Mouse (Mus musculus) naive thymus-derived CD4-positive, alpha-beta T cell, adult 2 months (primary cell): ENCODE data around the gene Larp1b.
"Not testable (repeated sequence)": the region's sequence is repeated elsewhere in the genome, so short reads cannot be mapped to it uniquely, and the experiment has no call there.

ENCODE experiments used
- DNase-seq: peaks from one replicate; pipeline ENCODE4 v3.0.0-alpha.2; 2011; ENCODE audit warnings: low read depth

Gene Larp1b

GRCm38 (mm10) chr3:40949170-40949902 is at the start of gene Larp1b:
Gene Larp1b (plus strand): TSS chr3:40949828.
- peak; percentile 99 for DNase-seq

GRCm38 (mm10) chr3:40902443-40902842 is 47.2 kb upstream of the Larp1b start, which contains the start of gene 1700034I23Rik:
Gene 1700034I23Rik (minus strand): TSS chr3:40902543.
- DNase-seq = not testable (repeated sequence)

GRCm38 (mm10) chr3:40938189-40938588 is 11.4 kb upstream of the Larp1b start:
- DNase-seq = no peak

GRCm38 (mm10) chr3:40938592-40938991 is 11.0 kb upstream of the Larp1b start:
- no peak for DNase-seq

GRCm38 (mm10) chr3:40939019-40939418 is 10.6 kb upstream of the Larp1b start:
- DNase-seq = no peak

DNA sequence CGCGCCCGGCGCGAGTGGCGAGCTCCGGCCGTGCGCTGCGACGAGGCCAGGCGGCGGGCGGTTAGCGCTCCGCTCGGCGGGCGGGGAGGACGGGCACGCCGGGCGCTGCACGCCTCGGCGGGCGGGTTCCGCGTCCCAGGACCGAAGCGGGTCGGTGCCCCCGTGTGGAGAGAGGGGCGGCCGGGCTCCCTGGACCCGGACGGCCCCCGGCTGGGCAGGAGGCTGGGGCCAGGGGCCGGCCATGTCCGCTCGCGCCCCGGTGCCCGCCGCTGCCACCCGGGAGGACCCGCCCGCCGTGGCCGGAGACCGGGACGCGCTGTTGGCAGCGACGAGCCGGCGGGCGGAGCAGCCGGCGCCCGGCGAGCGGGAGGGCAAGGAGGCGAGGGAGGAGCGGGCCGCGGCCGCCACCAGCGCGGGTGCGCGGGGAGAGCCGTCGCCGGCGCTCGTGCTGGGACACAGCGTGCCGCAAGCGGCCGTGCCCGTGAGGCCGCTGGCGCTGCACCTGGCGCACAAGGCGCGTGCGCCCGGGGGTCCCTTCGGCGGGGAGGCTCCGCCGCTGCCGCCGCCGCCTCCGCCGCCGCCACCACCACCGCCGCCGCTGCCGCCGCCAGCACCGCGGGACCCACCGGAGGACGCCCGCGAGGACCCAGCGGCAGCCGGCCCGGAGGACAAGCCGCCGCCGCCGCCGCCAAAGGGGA is 424 bp downstream of the Larp1b start:
- DNase-seq = peak; percentile 62

- peak; percentile 74 for DNase-seq
Measured at GRCm38 (mm10) chr3:40950601-40951201, 1.1 kb downstream of the Larp1b start.

DNA sequence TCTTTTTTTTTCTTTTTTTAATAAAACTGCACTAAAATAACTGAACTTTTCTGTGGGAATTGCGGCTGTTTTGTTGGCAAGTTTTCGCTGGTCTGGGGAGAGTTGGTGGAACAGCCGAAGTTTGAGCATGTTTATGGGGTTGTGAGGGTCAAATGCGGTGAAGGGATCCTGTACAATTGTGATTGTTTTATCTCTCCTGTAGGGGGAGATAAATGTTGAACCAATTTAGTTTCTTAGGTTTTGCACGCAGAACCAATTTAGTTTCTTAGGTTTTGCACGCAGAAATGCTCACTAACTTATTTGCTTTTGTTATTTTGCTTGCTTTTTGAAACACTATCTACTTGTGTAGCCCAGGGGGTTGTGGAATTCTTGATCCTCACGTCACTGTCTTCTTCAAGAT is 1.7 kb downstream of the Larp1b start:
- DNase-seq = peak; percentile 64

DNA sequence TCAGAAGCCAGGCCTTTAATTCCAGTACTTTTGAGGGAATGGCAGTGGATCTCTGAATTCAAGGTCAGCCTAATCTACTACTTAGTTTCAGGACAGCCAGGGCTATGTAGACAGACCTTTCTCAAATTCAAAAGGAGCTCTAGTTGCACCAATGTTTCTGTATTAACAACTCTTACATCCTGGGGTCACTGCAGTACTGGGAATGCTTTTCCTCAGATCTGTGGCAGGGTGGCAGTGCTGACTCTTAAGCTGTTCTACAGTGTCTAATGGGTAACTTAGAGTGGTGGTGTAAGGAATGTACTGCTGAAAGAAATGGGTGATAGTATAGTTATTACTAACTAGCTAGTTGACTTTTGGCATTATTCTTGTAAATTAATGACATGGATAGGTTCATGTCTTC is 3.0 kb downstream of the Larp1b start:
- no peak for DNase-seq

GRCm38 (mm10) chr3:40954792-40955191 is 5.2 kb downstream of the Larp1b start:
- DNase-seq = no peak

DNA sequence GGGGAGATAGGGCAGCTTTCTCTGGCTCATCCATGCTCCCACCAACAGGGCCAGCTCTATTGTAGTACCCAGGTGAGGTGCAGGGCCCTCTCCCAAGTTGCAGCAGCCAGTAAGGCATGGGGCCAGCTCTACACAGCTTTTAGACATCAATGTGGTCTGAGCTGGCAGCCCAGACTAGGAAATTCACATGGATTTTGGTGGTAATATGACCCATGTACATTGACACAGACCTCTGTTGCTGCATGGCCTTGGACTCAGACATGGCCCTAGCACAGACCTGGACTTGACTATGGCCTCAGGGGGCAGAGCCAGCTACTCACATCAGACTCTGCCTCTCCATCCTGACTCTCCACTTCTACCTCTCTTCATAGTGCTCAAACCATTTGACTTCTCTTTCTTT is 9.2 kb downstream of the Larp1b start:
- no peak for DNase-seq

DNA sequence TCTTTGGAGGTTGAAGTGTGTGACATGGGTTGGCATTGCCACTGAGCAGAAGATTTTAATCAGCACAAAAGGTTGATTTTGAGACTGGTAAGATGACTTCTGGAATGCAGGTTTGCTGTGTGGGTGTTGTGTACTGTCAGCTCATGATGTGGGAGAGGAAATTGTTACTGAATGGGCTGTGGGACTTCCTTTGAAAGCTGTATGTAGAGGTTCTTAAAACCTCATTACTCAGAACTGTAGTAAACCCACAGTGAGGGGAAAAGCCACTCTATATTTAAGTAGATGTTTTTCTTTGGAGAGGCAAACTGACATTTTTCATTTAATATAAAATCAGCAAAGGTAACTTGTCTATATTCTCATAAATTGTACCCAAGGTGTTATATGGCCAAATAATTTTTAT is 31.1 kb downstream of the Larp1b start:
- DNase-seq = no peak

DNA sequence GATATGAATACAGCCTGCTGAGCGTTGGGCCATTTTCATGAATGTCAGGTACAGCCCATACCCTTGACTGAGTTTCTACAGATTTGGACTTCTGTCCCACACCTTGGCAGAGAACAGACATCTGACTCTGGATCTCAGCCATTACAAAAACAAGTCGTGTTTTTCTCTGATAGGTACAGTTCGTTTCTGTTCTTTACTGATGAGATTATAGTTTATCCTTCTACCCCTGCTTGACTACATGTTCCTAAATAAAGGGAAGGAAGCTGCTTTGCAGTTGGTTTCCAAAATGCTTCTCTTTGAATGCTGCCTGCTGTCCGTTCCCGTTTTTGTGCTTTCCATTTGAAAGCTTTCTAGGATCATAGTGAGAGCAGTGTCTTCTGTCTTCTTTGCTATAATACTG is 37.9 kb downstream of the Larp1b start:
- no peak for DNase-seq

GRCm38 (mm10) chr3:40988722-40989121 is 39.1 kb downstream of the Larp1b start:
- peak; percentile 47 for DNase-seq

DNA sequence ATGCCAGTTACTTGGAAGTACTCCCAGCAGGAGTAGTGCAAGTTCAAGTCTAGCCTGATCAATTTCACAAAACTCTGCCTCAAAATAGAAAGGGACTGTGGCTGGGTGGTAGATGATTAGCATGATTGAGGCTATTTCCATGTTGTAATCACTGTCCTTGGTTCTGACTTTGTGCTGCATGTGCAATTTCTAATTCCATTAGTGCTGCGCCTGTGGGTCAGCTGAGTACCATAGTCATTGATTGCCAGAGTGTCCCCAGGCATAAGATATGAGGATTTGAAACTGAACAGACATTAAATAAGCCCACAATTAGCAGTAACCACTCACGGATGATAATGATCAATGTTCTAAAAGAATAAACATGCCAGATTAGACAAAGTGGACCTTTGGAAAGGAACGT is 41.9 kb downstream of the Larp1b start:
- DNase-seq = no peak

DNA sequence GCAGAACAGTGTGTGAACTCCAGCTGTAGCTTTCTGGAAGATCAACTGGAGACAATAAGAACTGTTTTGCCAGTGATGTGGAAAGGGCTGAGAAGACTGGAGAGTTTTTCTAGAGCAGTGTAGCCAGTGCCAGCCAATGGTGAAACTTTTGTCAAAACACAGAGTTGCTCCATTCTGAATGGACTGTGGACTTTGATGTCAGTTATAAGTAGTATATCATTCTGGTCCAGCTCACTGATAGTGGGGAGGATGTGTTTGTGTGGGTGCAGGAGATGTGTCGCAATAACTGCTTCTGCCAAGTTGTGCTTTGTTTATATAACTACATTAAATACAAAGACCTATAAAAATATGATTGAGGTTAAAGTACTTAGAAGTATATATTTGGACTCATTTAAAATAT is 45.5 kb downstream of the Larp1b start:
- DNase-seq = no peak

DNA sequence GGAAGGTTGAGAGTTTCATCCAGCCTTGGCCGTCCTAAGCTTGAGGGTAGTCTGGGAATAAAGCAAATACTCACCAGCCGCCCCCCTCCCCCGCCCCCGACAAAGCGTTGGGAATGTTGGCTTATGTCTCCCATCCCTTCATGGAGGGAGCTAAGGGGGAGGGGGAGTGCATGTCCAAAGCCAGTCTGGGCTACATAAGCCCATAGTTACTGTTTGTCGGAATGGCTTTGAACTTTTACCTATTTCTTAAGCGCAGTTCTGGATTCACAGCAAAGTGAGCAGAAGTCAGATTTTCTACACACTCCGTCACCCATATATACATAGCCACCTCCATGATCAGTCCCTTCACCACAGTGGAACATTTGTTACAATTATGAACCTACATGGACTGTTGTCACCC is 59.7 kb downstream of the Larp1b start:
- DNase-seq = no peak

- DNase-seq = no peak
Measured at GRCm38 (mm10) chr3:41009990-41010389, 60.4 kb downstream of the Larp1b start.

DNA sequence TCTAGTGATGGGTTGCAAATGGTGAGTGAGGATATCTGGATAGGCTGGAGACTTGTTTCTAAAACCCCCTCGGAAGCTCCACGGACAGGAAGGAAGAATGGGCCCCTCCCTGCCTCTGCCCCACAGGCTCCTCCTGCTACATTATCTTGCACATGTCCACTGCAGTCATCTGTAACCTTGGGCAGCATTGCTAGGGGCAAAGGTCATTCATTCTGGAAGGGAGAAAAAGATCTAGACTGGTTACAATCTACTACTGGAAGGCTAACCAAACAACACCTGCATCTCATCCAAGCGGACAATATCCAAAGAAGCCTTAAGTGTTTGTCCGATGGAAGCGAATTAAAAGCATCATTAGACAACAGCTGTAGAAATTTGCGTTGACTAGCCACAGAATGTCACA is 61.1 kb downstream of the Larp1b start:
- no peak for DNase-seq

DNA sequence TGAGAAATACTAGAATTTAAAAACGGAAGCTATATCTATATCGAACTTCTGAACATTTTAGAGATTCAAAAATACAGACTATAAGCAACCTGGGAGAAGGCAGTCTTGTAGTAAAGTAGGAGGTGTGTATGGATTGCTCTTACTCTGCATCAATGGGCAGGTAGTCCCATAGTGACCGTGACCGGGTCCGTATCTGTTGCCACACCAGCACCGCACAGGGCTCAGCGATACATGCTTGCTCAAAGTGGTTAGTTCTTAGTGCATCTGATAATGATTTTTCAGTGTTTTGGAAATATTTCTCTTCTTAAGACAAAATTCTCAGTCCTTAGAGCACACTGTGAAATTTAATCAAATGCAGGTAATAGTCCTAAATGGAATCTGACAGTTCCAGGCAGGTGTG is 62.8 kb downstream of the Larp1b start:
- DNase-seq = no peak

GRCm38 (mm10) chr3:41014946-41015345 is 65.3 kb downstream of the Larp1b start:
- DNase-seq = no peak

DNA sequence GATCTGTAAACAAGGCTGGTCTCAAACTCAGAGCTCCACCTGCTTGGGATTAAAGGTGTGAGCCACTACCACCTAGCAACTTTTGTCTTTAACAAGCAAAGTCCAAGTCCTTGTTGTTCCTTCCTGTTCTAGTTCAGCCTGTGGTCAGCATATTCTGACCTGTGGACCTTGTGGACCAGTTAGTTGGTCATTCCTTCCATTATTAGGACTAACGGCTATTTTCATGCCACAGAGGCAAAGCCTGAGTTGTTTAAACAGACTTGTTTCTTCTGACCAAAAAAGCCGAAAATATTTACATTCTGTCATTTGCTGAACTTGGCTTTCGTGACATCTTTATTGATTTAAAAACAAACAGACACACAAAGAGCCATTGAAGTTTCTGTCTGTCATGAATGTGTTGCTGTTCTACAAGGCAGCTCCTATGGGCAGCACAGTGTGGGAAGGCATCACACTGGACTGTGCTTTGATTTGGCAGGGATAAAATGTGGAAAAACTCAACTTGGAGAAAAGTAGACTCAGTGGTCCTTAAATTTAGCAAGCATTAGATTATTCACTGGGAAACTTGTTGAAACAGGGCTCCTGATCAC is 68.5 kb downstream of the Larp1b start:
- DNase-seq = no peak

GRCm38 (mm10) chr3:41020687-41021086 is 71.1 kb downstream of the Larp1b start:
- no peak for DNase-seq
